Mouse (Mus musculus) telencephalon, adult 2 months (tissue): Measurements from ENCODE around the gene Hspa12a.
A peak's percentile ranks its signal among the peaks of the same experiment; 100 is the strongest.

ENCODE experiments used
- DNase-seq: peaks from one replicate; pipeline ENCODE4 v3.0.0-alpha.2; 2011; ENCODE audit warnings: low read depth, low spot score

Hspa12a gene

DNA sequence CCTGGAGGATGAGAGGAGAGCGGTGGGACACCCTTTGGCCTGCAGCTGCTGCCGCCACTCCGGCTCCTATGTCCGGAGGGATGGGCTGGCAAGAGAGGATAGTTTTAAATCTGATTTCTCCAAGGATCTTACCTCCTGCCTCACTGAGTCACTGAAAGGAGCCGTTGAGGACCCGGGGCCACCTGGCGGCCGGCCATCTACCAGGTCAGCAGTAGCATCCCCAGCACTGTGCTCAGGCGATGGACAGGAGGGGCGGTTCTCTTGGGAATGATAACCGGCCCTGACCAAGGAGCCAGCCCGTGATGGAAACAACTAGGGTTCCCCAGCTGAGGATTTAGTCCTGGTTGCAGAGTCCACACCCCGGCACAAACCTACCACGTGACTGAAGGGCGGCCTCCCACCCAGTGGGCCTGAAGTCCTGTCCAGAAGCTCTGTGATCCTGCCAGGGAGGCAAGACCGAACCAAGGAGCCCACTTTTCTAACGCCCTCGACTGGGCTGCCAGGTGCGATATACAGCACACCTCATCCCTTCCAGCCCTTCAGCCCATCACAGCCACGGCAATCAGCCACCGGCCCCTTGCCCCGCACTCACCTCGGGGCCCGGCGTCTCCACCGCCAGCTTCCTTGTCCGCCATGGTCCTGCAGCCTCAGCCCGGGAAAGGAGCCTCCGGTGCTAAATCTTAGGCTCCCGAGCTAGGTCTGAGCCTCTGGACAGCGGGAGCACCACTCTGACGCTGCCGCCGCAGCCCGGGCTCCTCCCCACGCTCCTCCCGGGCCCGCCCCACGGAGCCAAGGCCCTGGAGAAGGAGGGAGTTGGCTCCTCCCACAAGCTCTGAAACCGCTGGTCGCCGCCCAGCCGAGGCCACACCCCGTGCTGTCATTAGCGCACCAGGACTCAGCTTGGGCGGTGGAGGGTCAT, 82.9 kb downstream of the Hspa12a start:
- peak; percentile 74 for DNase-seq

DNA sequence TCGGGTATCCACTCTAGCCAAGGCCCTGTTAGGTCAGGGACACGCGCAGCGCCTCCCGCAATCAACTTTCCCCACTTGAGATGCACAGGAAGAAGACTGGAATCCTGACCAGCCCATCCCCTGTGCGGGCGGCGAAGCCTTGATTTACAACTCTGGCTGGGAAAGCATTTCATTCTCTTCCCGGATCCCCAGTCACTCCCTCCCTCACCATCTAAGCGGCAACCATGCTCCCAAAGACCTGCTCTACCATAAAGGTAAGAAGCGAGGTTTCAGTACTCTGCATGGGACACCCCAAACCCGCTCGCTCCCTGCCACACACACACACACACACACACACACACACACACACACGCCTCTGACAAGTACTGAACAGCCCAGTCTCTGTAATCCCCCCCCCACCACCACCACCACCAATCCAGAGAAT, 83.6 kb downstream of the Hspa12a start:
- peak; percentile 29 for DNase-seq

DNA sequence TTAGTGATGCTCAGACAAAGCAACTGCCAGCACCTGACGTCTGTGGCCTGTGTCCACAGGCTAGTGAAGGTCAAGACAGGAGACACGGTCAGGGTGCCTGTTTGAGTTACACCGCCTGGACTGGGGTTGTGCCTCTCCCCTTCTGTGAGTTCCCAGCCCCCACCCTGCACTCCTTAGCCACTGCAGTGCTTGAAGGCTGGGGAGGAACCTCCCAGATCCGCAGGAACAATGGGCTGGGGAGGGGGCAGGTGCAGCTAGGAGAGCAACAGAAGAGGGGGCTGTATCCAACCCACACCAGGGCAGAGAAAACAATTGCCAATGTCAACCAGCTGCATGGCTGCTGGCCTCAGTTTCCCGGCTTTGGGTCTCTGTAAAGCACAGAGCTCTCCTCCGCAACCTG, 84.1 kb downstream of the Hspa12a start:
- DNase-seq, result no peak

DNA sequence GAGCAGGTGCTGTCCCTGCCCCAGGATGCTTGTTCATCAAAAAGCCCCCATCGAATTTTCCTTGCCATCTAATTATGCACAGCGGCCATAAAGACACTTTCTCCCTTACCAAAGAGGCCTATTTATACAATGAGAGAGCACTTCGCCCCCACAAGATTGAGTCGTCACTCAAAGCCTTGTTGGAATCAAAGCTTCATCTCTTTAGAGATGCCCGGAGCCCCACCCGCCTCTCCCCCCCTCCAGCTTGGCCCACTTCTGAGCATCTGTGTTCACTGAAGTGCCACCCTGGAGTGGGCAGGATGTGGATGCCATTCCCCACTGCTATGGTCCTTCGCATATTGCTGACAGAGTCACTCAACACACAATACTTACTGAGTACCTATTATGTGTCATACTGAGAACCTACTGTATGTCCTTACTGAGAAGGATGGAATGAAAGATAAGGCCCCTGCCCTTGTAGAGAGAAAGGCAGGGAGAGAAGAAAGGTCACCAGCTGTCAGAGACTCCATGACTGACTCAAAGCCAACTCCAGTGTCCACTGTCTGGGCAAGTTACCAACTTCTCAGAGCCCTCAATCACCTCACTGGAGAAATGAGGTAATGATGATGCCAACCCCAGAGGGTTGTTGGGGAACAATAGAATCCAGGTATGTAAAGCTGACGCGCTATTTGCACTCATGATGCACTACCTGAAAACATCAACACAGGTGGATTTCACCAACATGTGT, 87.2 kb downstream of the Hspa12a start:
- no peak for DNase-seq

DNA sequence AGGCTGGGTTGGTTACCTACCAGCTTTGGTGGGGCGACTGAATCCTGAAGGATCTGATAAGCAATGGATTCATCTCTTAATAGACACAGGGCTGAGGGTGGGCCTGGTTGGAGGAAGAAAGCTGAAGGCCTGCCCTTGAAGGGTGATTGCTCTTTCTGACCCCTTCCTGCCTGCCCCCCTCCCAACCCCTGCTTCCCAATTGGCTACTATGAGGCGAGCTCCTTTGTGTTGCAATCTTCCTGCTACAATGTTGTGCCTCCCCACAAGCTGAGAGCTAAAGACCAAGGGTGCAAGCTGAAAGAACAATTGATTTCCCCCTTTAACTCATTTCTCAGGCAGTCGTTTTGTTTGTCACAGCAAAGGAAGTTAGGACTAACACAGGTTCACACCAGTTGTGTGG, 88.6 kb downstream of the Hspa12a start:
- no peak for DNase-seq

DNA sequence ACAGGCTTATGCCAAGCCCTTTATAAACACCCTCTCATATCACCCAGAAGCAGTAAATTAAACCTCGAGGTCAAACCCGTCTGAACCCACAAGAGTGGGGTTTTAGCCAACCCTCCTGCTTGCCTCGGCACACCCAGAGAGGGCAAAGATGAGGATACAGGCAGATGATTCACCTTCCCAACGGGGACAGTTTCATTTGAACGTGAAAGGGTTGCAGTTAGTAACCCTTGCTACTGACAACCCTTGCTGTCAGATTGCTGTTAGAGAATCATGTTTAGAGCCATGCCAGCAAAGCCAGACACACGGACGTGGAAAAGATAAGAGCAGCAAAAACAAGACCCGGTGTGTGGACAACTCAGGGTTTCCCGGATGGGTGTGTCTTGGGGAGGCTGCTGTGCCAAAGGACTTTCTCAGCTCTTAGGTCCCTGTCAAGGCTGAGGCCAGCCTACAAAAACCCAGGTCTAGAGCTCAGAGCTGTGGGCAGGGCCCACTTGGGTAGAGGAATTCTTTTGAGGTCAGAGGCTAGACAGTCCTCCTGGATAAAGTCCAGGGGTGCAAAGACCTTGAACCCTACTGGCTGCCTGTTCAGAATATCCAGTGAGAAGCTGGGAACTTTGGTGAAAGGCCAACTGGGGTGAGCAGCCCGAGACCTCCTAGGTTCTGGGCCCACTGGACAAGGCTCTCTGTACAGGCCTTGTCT, 90.3 kb downstream of the Hspa12a start:
- no peak for DNase-seq

DNA sequence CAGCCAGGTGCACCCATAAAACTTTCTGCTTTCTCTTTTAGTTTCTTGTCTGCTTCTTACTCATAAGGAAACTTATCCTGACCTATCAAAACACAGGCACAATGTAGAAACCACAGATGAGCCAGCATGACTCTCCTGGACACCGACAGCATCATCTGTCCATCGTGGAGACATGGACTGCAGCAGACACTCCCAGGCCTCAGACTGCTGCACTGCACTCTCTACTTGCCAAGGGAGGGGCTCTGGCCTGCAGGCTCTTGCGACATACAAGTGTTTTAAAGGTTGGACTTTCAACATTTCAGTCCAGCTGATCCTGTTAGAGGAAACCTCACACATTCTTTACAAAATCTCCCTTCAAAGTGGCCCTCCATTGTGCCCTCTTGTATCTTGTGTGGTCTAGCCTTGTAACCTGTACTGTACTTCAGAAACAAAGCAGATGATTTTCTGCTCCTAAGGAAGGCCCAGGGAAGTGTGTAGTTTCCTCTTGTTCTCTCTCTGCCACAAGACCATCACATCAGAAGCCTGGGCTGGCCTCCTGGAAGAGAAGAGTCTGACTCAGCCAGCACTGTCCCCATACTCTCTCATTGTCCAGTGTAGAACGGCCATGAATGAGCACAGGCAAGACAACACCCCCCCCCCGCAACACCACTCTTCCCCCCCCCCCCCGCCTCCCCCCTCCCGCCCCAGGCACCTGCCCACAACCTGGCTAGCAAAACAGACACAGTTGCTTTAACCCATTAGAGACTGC, 92.6 kb downstream of the Hspa12a start:
- DNase-seq, result no peak

DNA sequence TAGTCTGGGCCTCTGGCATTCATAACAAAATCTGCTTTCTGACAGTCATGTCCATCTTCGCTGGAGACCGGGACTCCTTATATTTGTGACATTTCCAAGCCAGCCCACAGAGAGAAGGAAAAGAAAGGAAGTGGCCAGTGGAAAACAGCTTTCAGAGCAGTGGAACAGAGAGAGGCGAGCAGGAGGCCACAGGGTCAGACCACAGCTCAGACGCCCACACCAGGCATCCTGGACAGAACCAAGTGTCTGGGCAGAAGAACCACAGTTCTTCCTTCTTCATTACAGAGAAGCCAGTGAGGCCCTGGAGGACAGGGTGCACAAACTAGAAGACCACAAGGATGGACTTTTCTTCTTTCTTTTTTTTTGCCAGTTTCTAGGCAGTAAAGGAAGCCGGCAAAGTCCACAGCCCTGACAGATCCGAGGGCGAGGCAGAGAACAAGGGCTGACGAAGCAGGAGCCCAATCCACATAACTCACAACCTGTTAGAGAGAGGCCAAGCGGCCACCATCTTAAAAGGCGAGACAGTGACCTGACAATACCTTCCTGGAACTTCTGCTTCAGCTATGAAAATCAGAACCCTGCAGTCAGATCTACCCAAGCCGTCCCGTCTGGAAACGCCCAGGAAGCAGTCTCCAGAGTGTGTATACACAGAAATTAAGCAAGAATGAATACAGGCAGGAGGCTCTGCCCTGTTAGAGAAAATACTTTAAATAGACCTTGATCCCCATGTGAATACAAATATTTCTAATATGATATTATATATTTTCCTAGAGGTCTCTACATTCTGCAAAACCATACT, 93.9 kb downstream of the Hspa12a start:
- DNase-seq, result no peak

DNA sequence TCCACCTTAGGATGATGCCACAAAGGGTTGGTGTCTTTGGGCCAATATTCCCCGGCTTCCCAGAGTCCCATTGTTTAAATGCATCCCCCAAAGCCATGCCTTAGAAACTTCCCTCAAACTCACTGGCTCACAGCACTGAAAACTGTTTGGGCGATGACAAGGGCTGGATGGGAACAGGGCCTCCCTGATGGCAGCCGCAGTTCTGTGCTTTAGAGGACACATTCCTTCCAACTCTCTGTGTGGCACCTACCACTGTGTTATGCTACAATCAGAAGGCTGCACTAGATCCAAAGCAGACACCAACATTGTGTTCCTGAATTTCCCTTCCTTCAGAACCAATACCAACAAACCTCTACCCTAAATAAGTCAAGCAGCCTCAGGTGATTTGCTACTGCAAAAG, 99.8 kb downstream of the Hspa12a start:
- DNase-seq, result no peak

DNA sequence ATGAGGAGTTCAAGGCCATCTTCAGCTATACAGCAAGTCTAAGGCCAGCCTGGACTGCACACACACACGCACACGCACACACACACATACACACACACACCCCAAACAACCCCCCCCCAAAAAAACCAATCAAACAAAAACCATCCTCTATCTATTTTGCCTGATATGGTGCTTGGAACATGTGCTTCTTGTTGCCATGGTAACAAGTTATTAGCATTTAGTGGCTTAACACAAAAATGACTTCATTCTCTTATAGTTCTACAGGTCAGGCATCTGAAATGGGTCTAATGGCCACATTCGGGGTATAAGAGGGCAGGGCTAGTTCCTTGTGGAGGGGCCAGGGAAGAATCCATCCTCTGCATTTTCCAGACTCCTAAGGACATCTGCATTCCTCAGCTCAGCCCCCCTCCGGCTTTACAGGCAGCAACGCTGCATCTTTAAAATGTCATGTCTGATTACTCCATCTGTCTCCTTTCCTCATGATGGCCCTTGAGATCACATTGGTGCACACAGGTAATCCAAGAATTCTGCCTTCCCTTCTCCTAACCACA, 102.7 kb downstream of the Hspa12a start:
- no peak for DNase-seq

DNA sequence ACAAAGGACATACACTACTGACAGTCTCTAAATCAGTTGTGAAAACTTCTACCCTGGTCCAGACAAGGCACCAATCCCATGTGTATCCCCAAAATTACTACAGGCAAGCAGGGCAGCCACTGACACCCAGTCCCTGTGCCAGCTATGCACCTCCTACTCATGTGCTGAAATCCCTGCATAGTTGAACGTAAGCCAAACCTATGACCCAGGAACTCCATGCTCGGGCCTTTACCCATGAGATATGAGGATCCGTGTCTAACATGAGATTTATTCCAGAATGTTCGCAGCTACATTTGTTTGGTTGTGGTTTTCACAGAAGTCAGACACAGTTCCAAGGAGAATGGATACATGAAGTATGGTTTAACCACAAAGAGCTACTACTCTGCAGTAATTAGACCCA, 103.6 kb downstream of the Hspa12a start:
- no peak for DNase-seq

DNA sequence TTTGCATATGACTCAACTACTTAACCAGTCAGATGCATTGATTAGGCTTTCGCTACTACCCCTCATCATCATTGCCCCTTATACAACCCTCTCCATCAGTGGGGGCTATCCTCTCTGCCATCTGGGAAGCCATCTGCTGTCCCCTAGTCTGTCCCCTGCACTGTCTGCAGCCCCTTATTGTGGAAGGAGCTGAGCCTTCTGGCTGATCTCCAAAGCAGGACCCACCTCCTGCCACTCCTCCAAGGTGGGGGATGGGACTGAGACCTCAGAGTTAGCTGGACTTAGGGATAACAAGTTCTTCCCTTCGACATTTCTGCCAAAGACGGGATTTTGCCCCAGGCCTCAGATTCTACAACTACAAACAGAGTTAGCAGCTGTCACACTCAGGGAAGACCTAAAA, 104.1 kb downstream of the Hspa12a start:
- no peak for DNase-seq

DNA sequence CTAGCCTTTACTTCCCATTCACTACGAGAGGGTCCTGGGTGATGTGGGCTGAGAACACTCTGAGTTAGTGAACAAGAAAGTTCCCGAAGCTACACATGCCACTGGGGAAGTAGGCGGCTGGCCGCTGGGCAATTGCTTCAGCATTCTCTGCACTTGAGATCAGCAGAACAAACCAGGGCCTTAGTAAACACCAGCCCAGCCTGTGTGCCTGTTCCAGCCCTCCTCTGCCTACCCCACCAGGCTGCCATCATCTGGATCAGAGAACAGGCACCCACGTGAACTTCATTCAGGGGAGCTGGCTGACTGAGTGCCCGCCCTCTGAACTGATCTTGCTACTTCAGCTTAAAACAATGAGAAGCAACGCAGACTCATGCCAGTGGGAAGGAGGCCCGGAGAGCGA, 104.7 kb downstream of the Hspa12a start:
- no peak for DNase-seq

DNA sequence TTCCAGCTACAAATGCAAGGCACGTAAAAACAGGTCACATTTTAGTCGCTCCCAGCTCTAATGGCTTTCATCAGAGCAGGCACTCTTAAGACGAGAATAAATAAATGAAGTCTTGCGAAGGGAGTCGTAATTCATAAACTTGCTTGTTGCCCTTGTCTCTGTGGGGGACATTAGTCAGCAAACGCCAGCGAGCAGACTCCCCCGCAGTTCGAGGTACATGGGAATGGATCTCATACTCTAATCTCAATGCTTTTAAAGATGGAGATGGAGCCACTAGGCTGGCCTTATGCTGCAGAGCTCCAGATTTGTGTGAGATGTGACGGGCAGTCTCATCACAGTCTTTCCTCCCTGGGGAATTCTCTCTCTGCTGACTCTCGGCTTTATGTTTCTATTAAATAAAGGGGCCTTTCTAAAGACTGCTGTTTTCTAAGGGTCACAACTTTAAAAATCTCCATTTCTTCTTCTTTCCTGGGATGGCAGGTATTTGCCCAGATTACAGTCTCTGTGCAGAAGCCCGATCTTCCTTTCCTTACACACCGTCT, 109.7 kb downstream of the Hspa12a start:
- DNase-seq, result no peak

DNA sequence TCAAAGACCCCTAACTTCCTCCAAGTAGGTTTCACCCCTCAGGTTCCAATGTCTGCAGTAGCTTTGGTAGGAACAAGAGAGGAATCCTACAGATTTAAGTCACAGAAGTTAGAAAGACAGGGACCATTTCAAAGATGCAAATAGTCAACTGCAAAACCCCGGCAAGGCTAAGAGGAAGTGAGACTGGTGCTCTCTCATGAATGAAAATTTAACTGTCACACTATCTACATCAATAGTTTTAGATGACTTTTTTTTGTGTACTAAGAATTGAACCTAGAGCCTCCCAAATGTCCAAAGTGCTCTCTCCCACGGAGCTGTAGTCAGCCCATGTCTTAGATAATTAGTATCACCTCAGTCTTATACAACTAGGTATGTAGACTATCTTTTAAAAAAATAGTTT, 110.5 kb downstream of the Hspa12a start:
- DNase-seq, result no peak

DNA sequence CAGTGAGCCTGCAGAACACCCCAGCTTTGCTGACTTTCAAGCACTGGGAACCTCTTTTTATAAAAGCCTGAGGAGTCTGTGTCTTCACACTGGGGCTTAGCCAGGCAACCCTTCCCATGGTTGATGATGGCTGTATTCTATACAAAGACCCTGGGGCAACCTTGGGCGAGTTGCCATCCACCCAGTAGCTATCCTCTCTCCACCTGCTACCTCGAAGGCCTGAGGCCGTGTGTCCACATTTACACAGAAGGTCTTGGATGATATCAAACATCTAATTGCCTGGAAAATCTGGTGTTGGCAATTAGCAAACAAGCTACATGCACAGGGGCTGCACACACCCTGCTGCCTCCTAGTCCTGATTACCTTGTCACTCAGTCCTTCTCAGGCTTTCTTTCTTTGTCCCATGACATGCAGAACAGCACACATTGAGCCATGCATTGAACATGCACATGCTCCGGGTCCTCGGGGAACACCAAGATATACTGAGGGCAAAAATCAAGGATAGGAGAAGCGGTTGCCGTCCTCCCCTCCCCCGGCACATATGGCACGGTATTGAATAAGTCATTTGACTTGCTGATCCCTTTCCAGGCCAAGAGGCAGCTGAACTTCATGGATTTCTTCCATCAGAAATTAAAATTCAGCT, 112.1 kb downstream of the Hspa12a start:
- DNase-seq, result no peak

DNA sequence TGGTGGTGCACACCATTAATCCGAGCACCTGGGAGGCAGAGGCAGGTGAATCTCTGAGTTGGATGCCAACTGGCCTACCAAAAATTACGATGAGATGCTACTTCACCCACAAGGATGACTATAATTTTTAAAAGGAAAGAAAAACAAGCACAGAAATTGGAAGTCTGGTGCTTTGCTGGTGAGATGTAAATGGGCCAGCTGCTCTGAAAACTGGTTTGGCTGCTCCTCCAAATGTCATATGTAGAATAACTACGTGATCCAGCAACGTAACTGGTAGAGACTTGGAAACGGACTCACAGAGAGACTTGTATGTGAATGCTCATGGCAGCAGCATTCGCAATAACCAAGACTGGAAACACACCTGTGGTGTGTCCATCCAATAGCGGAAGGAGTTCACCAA, 113.3 kb downstream of the Hspa12a start:
- peak; percentile 73 for DNase-seq

DNA sequence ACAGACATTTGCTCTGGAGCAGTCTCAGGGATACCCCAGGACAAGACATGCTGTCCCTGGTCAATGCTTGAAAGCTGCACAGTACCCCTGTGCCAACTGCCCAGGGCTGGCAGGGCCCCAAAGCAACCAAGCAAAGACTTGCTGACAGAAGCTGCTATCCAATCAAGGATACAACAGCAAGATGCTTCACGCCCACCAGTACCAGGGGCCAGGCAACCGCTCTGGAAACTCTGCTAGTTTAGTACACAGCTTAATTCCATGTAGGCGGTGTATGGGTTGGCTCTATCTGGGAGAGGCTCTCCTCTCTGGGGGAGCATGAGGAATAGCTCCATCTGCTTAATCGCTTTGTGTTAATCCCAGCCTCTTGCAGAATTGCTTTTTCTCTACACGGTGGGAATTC, 113.9 kb downstream of the Hspa12a start:
- DNase-seq, result peak; percentile 90

DNA sequence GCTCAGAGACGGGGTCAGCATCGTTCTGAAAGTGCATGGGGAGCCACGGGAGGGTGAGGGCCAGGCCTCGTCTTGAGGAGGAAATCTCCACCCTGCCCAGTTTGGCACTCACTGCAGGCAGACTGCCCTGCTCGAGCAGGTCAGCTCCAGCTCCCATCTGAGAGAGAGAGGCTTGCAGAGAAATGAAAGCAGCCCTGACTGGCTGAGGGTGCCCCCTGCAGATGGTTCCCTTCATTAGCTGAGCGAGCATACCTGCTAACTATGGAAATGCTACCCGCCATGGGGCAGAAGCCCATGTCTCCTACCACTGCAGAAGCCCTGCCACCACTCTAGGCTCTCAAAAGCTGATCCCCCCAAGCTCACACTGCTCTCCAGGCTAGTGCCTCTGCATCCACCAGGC, 115.8 kb downstream of the Hspa12a start:
- no peak for DNase-seq

DNA sequence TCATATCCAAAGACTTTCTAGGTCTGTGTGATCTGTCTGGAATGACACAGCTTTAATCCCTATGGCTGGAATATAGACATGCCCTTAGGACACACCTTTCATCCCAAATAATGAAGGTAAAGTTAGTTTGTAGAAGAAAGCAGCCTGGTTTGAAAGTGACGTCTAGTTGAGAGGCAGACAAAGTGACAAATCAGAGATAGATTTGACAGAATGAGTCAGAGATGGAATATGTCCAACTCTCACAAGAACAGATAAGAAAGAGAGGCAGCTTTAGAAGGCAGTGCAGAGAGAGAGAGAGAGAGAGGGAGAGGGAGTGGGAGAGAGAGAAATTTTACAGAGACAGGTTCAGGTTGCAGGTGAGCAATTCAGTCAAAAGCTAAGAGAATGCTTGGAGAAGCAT, 119.1 kb downstream of the Hspa12a start:
- DNase-seq, result no peak
